Mouse (Mus musculus) urinary bladder, adult 2 months (tissue): Measurements from ENCODE around the gene Rfc1. TPM values are rescaled to one million over a fixed set of nuclear protein-coding genes. Genes with fewer than 3 reads are reported as not detected.

Source experiments
- polyA plus RNA-seq: library from polyadenylated mRNA; depleted of rRNA; stranded (reverse); fragments of >200 nt; gene quantifications from 2 replicates; pipeline ENCODE4 v1.2.3, GENCODE M21; 2012; rRNA removed

Rfc1 gene
- polyA plus RNA-seq, 1 experiment = 21.7 TPM

Other genes with a start within 250 kb of the Rfc1 start
- 0.56 and 0.81 TPM in 2 replicates for gene Tmem156, start 243.5 kb downstream of the Rfc1 start, polyA plus RNA-seq
- 40.9 and 41.7 TPM in 2 replicates for gene Klhl5, start 228.1 kb downstream of the Rfc1 start, polyA plus RNA-seq
- gene Wdr19, start 136.0 kb downstream of the Rfc1 start, polyA plus RNA-seq = 9.9 and 10.3 TPM in 2 replicates
- gene Klb, start 12.6 kb upstream of the Rfc1 start, polyA plus RNA-seq = 0.25 and 0.40 TPM in 2 replicates
- 1,417 and 1,614 TPM in 2 replicates for gene Rpl9, start 55.8 kb upstream of the Rfc1 start, polyA plus RNA-seq
- gene Lias, start 55.8 kb upstream of the Rfc1 start, polyA plus RNA-seq = 38.6 and 41.1 TPM in 2 replicates
- gene Ugdh, start 100.3 kb upstream of the Rfc1 start, polyA plus RNA-seq = 232 and 283 TPM in 2 replicates
- gene Gm43552, start 157.2 kb upstream of the Rfc1 start, polyA plus RNA-seq = 0.34 TPM in 1 of 2 replicates, not detected in the other
- gene Smim14, start 201.5 kb upstream of the Rfc1 start, polyA plus RNA-seq = 259 and 310 TPM in 2 replicates
- 72.3 and 74.4 TPM in 2 replicates for gene Ube2k, start 201.6 kb upstream of the Rfc1 start, polyA plus RNA-seq